Mouse (Mus musculus) heart, embryonic 11.5 days (tissue): ENCODE measurements around the gene Nav1. TPM values are rescaled to one million over a fixed set of nuclear protein-coding genes. Genes with fewer than 3 reads are reported as not detected.
A peak's percentile ranks its signal among the peaks of the same experiment; 100 is the strongest.

Experiments used
- ATAC-seq: fragments of 200-750 bp; cut with Nextera tagmentation; replicated peaks from 2 replicates; pipeline ENCODE4 v1.8.0; 2017; ENCODE audit warnings: moderate library complexity; ENCODE audit not compliant: insufficient number of reproducible peaks, low FRiP score, low TSS enrichment
- H3K27ac ChIP-seq: fragments of 300-500 bp; sonication (generic); 2 replicates; pipeline ENCODE4 v1.5.1; 2014; ENCODE audit warnings: mild to moderate bottlenecking, low read depth, low read length
- H3K27me3 ChIP-seq: fragments of 300-500 bp; sonication (generic); 2 replicates; pipeline ENCODE4 v1.6.1; 2014; ENCODE audit warnings: mild to moderate bottlenecking, low read length, mixed read lengths; ENCODE audit not compliant: control insufficient read depth, insufficient read depth
- H3K36me3 ChIP-seq: fragments of 300-500 bp; sonication (generic); 2 replicates; pipeline ENCODE4 v1.6.1; 2014; ENCODE audit warnings: mild to moderate bottlenecking, low read length, moderate library complexity, mixed read lengths; ENCODE audit not compliant: control insufficient read depth, insufficient read depth
- H3K4me1 ChIP-seq: fragments of 300-500 bp; sonication (generic); 2 replicates; pipeline ENCODE4 v1.6.1; 2014; ENCODE audit warnings: low read length; ENCODE audit not compliant: control insufficient read depth, insufficient read depth
- H3K4me2 ChIP-seq: fragments of 300-500 bp; sonication (generic); 2 replicates; pipeline ENCODE4 v1.6.1; 2014; ENCODE audit warnings: mild to moderate bottlenecking, moderate library complexity
- H3K4me3 ChIP-seq: fragments of 300-500 bp; sonication (generic); 2 replicates; pipeline ENCODE4 v1.5.1; 2014; ENCODE audit warnings: low read depth, low read length
- H3K9ac ChIP-seq: fragments of 300-500 bp; sonication (generic); 2 replicates; pipeline ENCODE4 v1.6.1; 2014; ENCODE audit warnings: mild to moderate bottlenecking, low read depth, low read length, moderate library complexity
- H3K9me3 ChIP-seq: fragments of 300-500 bp; sonication (generic); replicated peaks from 2 replicates; pipeline ENCODE4 v1.6.1; 2016; ENCODE audit warnings: low read length; ENCODE audit not compliant: control insufficient read depth
- WGBS: fragments of 180-500 bp; shearing (Covaris S2); extraction: QIAGEN DNeasy Blood & Tissue Kit; methylation state at CpG from one replicate; pipeline ENCODE4 v1.1.7; 2014; ENCODE audit not compliant: insufficient replicate concordance; 5-methylcytosine and 5-hydroxymethylcytosine counted together
- polyA plus RNA-seq: library from polyadenylated mRNA; unstranded; fragments of >200 nt; fragmentation: Nextera tagmentation; extraction: Ambion mirVana; gene quantifications from 2 replicates; pipeline ENCODE4 v1.2.1, GENCODE M21; 2014

Gene Nav1
- polyA plus RNA-seq, 1 experiment from 2014 or later, result 25.2 TPM

DNA sequence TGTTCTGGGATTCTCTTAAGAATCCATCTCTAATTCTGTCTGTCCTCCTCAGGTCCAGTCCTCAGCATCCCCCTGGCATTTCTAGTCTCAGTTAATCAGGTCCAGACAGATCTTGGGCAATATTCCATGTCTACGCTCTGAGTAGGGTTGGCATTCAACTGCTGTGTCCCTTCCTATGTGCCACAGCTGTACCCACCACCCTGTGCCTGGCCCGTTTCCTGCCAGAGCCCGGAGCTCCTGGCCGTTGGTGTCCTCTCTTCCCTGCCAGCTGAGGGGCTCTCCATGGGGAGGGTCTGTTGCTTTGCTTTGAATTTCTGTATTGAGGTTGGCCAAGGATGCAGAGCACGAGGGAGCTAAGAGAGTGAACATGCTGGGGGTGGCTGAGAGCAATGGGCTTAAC, 41.3 kb downstream of the Nav1 start:
- Histone ChIP-seq H3K4me3 (no peak overlapping the region), H3K9ac (0 out of 2 replicates have a peak overlapping the region, but pooled peaks have one; percentile 16), H3K27me3 (no peaks in the 10 kb centered on the region), H3K27ac (no peak overlapping the region), H3K4me2 (no peak overlapping the region), H3K36me3 (no peaks in the 10 kb centered on the region), H3K4me1 (peaks cover 37% of the 10 kb centered on the region), H3K9me3 (no peaks in the 10 kb centered on the region)
- no peak for ATAC-seq
- 78% methylated on average over 5 of the region's 5 CpGs for WGBS

DNA sequence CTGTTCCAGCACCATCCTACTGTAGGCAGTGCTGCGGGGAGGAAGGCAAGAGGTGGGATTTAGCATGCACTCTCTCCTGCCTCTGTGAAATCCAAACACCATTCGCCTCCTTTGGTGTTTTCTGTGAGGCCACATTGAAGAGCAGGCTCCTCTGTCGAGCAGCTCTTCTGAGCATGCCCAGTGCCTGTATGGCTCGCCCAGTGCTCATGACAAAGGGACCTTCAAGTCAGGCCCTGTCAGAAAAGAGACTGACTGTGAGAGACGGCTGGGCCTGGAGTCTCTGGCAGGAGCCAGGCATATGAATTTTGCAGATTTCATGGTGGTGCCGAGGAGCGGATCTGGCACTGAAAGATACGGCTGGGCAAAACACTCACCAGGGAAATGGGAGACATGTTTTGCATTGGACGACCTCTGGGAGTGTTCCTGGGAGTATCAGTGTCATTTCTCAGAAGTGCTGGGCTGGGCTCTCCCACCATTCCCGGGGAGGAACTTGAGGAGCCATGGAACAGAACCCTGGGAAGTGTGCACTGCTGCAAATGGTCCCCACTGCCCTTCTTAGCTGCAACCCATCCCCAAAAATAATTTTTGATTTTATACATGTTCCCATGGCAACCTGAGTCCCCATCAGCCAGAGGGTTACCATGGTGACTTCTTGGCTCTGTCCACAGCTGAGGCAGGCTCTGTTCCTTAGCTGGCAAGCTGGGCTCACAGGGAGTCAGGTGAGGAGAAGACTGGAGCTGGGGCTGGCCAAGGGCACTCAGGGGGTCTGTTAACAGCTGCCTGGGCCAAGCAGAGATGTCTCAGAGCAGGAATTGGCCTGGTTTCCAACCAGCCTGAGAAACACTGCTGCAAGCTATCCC, 42.2 kb downstream of the Nav1 start:
- Histone ChIP-seq H3K4me2 (no peak overlapping the region), H3K4me3 (no peak overlapping the region), H3K27me3 (no peaks in the 10 kb centered on the region), H3K4me1 (peaks cover 35% of the 10 kb centered on the region), H3K27ac (no peak overlapping the region), H3K9me3 (no peaks in the 10 kb centered on the region), H3K36me3 (no peaks in the 10 kb centered on the region), H3K9ac (no peak overlapping the region)
- no peak for ATAC-seq
- 48% methylated on average over 10 of the region's 10 CpGs for WGBS

DNA sequence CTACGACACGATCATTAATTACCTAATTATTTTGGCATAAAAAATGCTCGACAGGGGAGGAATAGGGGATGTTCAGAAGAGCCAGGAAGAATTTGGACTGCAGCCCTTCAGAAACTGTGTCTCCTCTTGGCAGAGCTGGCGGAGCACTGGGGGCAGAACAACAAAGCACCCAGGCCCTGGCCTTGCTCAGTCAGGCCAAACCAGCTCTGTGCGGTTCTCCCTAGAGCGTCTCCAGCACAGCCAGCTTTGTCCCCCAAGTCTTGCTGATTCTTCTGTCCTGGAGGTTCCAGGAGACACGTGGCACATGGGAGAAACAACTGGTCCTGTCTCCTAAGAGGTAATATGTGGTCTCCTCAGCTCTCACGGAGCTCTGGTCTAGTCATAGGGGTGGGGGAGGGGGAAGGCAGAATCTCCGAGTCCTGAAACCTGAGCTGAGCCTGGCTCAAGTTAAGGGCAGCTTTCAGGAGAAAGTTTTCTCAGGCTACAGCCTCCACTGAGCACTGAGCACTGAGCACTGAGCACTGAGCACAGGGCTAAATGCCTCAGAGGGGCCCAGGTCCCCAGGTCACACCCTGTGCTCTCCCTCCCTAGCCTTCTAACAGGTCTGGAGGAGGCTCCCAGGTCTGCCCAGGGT, 43.2 kb downstream of the Nav1 start:
- H3K27ac ChIP-seq, result 0 out of 2 replicates have a peak overlapping the region, but pooled peaks have one; percentile 12
- H3K4me1 ChIP-seq, result peaks cover 35% of the 10 kb centered on the region
- no peaks in the 10 kb centered on the region for H3K36me3 ChIP-seq
- H3K4me3 ChIP-seq, result no peak overlapping the region
- WGBS, result 47% methylated on average over 9 of the region's 9 CpGs
- no peaks in the 10 kb centered on the region for H3K27me3 ChIP-seq
- H3K9me3 ChIP-seq, result no peaks in the 10 kb centered on the region
- ATAC-seq, result peak; percentile 50; the same call in 1 of the 2 replicates
- no peak overlapping the region for H3K9ac ChIP-seq
- H3K4me2 ChIP-seq, result no peak overlapping the region

DNA sequence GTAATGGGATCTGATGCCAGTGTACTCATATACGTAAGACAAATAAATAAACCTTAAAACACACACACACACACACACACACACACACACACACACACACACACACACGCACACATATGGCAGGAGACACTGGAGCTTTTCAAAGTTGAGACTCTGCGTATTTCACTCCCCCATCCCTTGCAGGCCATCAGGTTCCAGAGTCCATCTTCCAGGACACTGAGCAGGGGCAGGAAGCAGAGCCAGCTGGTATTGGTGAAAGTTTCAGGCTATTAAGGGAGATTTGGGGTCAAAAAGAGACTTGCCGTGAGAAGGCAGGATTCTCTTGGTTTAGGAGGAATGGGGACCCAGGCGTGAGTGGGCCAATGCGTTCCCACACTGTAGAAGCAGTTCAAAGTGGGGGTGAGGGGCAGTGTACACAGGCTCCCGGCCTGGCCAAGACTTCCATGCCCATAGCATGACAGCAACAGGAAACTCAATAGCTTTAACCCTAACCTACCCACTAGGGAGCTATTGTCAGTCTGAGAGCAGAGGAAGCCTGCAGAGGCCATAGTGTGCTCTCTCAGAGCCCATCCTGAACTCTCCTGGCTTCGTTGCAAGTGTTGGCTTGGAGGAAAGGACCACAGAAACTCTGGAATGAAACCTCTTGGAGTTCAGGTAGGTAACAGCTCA, 44.0 kb downstream of the Nav1 start:
- Histone ChIP-seq H3K4me2 (no peak overlapping the region), H3K36me3 (no peaks in the 10 kb centered on the region), H3K27me3 (no peaks in the 10 kb centered on the region), H3K27ac (no peak overlapping the region), H3K9ac (no peak overlapping the region), H3K4me1 (peaks cover 37% of the 10 kb centered on the region), H3K4me3 (no peak overlapping the region), H3K9me3 (no peaks in the 10 kb centered on the region)
- no peak for ATAC-seq
- 60% methylated on average over 8 of the region's 8 CpGs for WGBS

DNA sequence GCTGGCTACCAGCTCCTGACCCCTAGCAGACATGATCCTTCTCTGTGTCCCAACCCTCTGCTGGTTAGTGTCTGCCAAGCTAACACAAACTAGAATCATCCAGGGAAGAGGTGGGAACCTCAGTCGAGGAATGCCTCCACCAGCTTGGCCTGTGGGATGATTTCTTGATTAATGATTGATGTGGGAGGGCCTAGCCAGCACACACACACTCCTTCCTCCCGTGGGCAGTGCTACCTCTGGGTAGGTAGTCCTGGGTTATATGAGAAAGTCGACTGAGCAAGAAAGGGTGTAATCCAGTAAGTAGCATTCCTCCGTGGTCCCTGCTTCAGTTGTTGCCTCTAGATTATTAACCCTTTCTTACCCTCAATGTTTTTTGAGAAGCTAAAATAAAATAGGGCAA, 45.0 kb downstream of the Nav1 start:
- Histone ChIP-seq H3K4me1 (peaks cover 38% of the 10 kb centered on the region), H3K9ac (no peak overlapping the region), H3K9me3 (no peaks in the 10 kb centered on the region), H3K4me2 (no peak overlapping the region), H3K27ac (no peak overlapping the region), H3K4me3 (no peak overlapping the region), H3K27me3 (no peaks in the 10 kb centered on the region), H3K36me3 (no peaks in the 10 kb centered on the region)
- ATAC-seq, result no peak
- WGBS, result 21% methylated on average over 4 of the region's 4 CpGs

DNA sequence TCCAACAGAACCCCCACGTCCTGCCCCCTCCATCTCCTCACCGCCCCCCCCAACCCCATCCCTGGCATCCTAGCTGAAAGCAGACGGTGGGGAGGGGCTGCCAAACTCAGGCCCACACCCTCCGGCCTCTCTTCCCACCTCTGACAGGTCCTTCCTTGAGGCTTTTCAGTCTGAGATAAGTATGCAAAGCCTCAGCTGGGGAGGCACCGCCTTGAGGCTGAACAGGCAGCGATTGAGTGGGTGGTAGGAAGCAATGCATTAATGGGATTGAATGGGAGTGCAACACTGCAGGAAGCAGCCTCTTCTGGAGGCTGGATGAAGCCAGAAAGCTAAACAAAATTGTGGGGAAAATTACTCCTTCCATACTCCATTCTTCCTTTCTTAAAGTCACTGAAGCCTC, 45.8 kb downstream of the Nav1 start:
- Histone ChIP-seq H3K4me2 (no peak overlapping the region), H3K36me3 (no peaks in the 10 kb centered on the region), H3K9me3 (no peaks in the 10 kb centered on the region), H3K9ac (no peak overlapping the region), H3K4me1 (peaks cover 38% of the 10 kb centered on the region), H3K4me3 (no peak overlapping the region), H3K27me3 (no peaks in the 10 kb centered on the region), H3K27ac (no peak overlapping the region)
- 16% methylated on average over 6 of the region's 6 CpGs for WGBS
- no peak for ATAC-seq

DNA sequence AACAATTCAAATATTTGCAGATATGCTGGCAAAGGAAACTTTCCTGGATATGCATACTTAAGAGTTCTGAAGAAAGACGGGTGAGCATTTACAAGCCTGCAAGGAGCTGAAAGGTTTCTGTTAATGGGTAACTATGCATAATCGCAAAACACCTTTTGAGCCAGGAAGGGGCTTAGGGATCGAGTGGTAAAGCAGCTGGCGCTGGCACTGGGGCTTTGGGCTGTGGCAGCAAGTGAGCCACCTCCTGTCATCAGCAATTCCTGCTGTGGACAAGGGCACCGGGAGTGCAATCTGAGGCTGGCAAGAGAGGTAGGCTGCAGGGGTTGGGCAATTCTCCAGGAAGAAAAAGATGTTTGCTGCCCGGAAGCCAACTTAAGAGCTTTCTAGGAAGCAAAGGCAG, 49.1 kb downstream of the Nav1 start:
- Histone ChIP-seq H3K4me3 (no peak overlapping the region), H3K27ac (no peak overlapping the region), H3K36me3 (no peaks in the 10 kb centered on the region), H3K27me3 (no peaks in the 10 kb centered on the region), H3K9ac (no peak overlapping the region), H3K4me1 (peaks cover 29% of the 10 kb centered on the region), H3K9me3 (no peaks in the 10 kb centered on the region), H3K4me2 (no peak overlapping the region)
- no peak for ATAC-seq
- WGBS, result 43% methylated on average over 6 of the region's 6 CpGs

DNA sequence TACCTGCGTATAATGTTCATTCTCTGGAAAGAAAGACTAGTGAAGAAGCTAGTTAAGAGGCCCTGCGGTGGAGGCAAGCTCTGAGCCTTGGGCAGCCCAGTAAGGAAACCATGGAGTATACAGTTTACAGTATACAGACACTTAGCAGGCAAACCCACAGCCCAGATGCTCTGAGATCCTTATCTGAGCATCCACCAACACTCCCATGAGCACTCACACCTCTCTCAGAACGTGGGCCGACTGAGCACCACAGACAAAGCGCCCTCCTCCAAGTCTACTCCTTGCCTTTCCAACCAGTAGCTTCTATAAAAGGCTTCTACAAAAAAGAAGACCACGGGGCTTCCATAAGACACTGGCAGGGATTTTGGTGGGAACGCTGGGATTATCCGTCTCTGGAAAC, 51.2 kb downstream of the Nav1 start:
- peaks cover 16% of the 10 kb centered on the region for H3K4me1 ChIP-seq
- H3K9ac ChIP-seq, result no peak overlapping the region
- 77% methylated on average over 8 of the region's 8 CpGs for WGBS
- no peak for ATAC-seq
- no peak overlapping the region for H3K4me2 ChIP-seq
- no peaks in the 10 kb centered on the region for H3K9me3 ChIP-seq
- no peaks in the 10 kb centered on the region for H3K27me3 ChIP-seq
- H3K4me3 ChIP-seq, result no peak overlapping the region
- no peak overlapping the region for H3K27ac ChIP-seq
- H3K36me3 ChIP-seq, result no peaks in the 10 kb centered on the region
